Mouse (Mus musculus): ENCODE results near the gene Rag1.

GRCm38 (mm10) chr2:101591356-101591755 lies 57.9 kb downstream of the Rag1 start:
- TF ChIP-seq POLR2AphosphoS2 (IDR thresholded peaks at IDR 0.05; ENCODE audit: insufficient read length, low read depth) (no peak), E2F4 (IDR thresholded peaks at IDR 0.05; ENCODE audit: insufficient read depth) (no peak)

Measured in myocyte (in vitro differentiated cells).